Mouse (Mus musculus): ENCODE measurements around the gene Afap1l2.

GRCm38 (mm10) chr19:56893326-56893725 lies 114.7 kb downstream of the Afap1l2 start:
- no peak for TF ChIP-seq CTCF (IDR thresholded peaks at IDR 0.05; ENCODE audit: low read depth)
- no peak for TF ChIP-seq EP300 (IDR thresholded peaks at IDR 0.05; ENCODE audit: low read depth)

Data from heart, postnatal 0 days (tissue).